Mouse (Mus musculus) spleen, adult 2 months (tissue): ENCODE results near the gene Glg1. TPM values are rescaled to one million over a fixed set of nuclear protein-coding genes. Genes with fewer than 3 reads are reported as not detected.
"Not testable (repeated sequence)": the region's sequence is repeated elsewhere in the genome, so short reads cannot be mapped to it uniquely, and the experiment has no call there.

Source experiments
- DNase-seq, 2 experiments: peaks; one replicate each; pipeline versions ENCODE4 v3.0.0 to v3.0.0-alpha.2; 2012 to 2021; ENCODE audit warnings: low spot score in 2 of 2, low read depth in 1 of 2
- H3K27ac ChIP-seq: fragments of 200-500 bp; 2 replicates; pipeline ENCODE4 v1.5.1; 2012; ENCODE audit warnings: low read length, inconsistent platforms; ENCODE audit not compliant: insufficient read depth
- H3K27me3 ChIP-seq: fragments of 200-500 bp; 2 replicates; pipeline ENCODE4 v1.6.1; 2012; ENCODE audit warnings: mild to moderate bottlenecking, moderate library complexity, low read length, inconsistent platforms; ENCODE audit not compliant: control insufficient read depth, insufficient read depth
- H3K36me3 ChIP-seq: fragments of 200-500 bp; 2 replicates; pipeline ENCODE4 v1.6.1; 2012; ENCODE audit warnings: mild to moderate bottlenecking, low read length, inconsistent platforms; ENCODE audit not compliant: control insufficient read depth, insufficient read depth
- H3K4me1 ChIP-seq: fragments of 200-500 bp; 2 replicates; pipeline ENCODE4 v1.6.1; 2011; ENCODE audit warnings: inconsistent platforms; ENCODE audit not compliant: control insufficient read depth, insufficient read depth, insufficient read length
- H3K4me3 ChIP-seq: fragments of 200-500 bp; 2 replicates; pipeline ENCODE4 v1.5.1; 2011; ENCODE audit warnings: mild to moderate bottlenecking, inconsistent platforms; ENCODE audit not compliant: insufficient read depth, insufficient read length; ENCODE audit errors: extremely low read depth
- CTCF ChIP-seq: fragments of 200-500 bp; IDR thresholded peaks from 2 replicates; pipeline ENCODE4 v1.5.1; 2011; ENCODE audit warnings: mild to moderate bottlenecking, inconsistent platforms; ENCODE audit not compliant: insufficient read depth, insufficient read length, insufficient replicate concordance; ENCODE audit errors: extremely low read depth
- POLR2A ChIP-seq: fragments of 200-500 bp; IDR thresholded peaks from 2 replicates; pipeline ENCODE4 v1.6.1; 2011; ENCODE audit warnings: low read depth, low read length, inconsistent platforms
- WGBS: fragments of 180-500 bp; shearing (Covaris S2); methylation state at CpG from one replicate; pipeline ENCODE4 v1.1.7; 2018; 5-methylcytosine and 5-hydroxymethylcytosine counted together
- polyA plus RNA-seq: library from polyadenylated mRNA; depleted of rRNA; stranded (reverse); fragments of >200 nt; gene quantifications from 2 replicates; pipeline ENCODE4 v1.2.3, GENCODE M21; 2012

Gene Glg1
- polyA plus RNA-seq, 1 experiment: 22.6 TPM

DNA sequence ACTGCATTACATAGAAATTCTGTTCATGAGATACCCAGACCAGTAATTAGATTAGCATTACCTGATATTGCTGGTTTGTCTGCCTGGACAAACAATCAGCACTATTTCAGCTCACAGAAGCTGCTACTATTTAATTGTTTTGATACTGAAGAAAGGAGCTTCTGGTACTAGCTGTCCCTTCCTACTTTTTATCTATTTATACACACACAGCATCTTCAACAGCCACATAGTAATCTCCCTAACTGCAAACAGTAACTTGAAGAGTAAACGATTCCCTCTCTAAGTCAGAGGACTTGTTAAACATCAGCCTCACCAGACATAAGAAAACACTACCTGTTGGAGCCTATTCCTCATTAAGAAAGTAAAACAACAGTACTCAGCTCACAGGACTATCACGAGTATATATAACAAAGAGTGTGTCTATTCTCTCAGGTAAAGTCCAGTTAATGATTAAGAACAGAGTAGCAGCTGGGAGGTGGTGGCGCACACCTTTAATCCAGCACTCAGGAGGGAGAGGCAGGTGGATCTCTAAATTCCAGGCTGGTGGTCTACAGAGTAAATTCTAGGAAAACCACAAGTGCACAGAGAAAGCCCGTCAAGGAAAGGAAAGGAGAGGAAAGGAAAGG lies 6.4 kb downstream of the Glg1 start:
- 84% methylated on average over 4 of the region's 4 CpGs for WGBS
- Histone ChIP-seq H3K4me1 (no peaks in the 10 kb centered on the region), H3K27me3 (no peaks in the 10 kb centered on the region), H3K36me3 (no peaks in the 10 kb centered on the region), H3K27ac (no peak overlapping the region), H3K4me3 (no peak overlapping the region)
- TF ChIP-seq CTCF (no peak), POLR2A (no peak)
- no peak for DNase-seq

DNA sequence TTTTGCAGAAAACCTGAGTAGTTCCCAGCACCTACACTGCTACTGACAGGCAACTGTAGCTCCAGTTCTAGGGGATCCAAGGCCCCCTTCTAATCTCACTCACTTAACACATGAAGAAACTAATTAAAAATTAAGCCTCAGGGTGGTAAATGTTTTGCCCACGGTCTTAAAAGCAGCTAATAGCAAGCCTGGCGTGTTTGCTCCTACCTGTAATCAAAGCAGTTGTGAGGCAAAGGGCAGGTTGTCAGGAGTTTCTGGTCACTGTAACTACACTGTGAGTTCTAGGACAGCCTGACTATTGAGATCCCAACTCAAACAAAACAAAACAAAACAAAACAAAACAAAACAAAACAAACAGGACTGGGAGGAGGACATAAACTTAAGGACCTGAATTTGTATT lies 8.9 kb downstream of the Glg1 start:
- no peak overlapping the region for H3K4me3 ChIP-seq
- H3K27ac ChIP-seq: no peak overlapping the region
- H3K4me1 ChIP-seq: no peaks in the 10 kb centered on the region; the same call in 1 of the 2 replicates
- H3K36me3 ChIP-seq: no peaks in the 10 kb centered on the region
- no peak for TF ChIP-seq CTCF
- no peak for TF ChIP-seq POLR2A
- DNase-seq: no peak
- WGBS: 88% methylated on average over 2 of the region's 2 CpGs
- H3K27me3 ChIP-seq: no peaks in the 10 kb centered on the region

DNA sequence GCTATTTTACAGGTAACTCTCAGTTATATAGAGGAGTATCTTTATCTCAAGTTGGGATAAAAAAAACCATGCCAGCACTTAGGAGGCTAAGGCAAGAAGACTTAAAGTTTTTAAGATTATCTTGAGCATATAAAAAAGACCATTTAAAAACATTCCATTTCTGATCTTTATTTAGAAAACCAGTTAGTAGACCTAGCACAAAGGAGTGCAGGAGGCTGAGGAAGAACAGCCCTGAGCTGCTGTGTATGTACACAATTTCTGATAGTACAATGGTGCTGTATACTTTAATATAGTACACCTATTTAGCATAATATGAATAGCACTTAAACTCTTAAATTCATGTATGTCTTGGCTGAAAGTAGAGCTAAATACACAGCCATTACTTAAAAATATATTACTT lies 10.9 kb downstream of the Glg1 start:
- TF ChIP-seq POLR2A: no peak
- no peak for TF ChIP-seq CTCF
- no peak overlapping the region for H3K27ac ChIP-seq
- DNase-seq: no peak
- H3K36me3 ChIP-seq: no peaks in the 10 kb centered on the region
- H3K4me3 ChIP-seq: no peak overlapping the region
- no peaks in the 10 kb centered on the region for H3K27me3 ChIP-seq
- no peaks in the 10 kb centered on the region; the same call in 1 of the 2 replicates for H3K4me1 ChIP-seq

GRCm38 (mm10) chr8:111246864-111247263 lies 12.2 kb downstream of the Glg1 start:
- H3K4me1 ChIP-seq, H3K27me3 ChIP-seq, H3K27ac ChIP-seq, DNase-seq, H3K36me3 ChIP-seq, H3K4me3 ChIP-seq: not testable (repeated sequence)
- WGBS: 94% methylated on average over 1 of the region's 1 CpGs

DNA sequence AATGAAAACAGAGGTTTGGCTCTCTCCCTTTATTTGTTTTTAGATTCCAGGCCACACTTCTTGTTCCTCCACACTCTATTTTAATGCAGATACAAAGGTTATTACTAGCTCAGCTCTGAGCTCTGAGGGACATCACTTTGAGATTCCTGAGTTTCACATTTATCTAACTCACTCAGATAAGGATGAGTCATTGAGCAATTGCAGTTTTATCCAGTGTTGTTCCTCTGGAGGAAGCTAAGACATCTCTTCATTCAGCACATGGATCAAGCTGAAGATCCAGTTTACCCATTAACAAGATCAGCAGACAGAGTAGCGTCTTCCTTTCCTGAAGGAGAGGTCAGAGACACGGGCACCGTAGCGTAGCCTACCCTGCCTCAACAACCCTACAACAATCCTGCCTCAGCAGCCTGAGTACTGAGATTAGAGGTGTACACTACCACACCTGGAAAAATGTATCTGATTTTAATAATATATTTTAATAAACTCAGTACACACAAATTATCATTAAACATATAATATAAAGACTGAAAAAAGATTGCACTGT lies 12.7 kb downstream of the Glg1 start:
- no peak overlapping the region for H3K27ac ChIP-seq
- H3K4me1 ChIP-seq: no peaks in the 10 kb centered on the region; the same call in 1 of the 2 replicates
- H3K4me3 ChIP-seq: no peak overlapping the region
- no peak for DNase-seq
- H3K36me3 ChIP-seq: no peaks in the 10 kb centered on the region
- WGBS: 90% methylated on average over 4 of the region's 4 CpGs
- TF ChIP-seq CTCF: no peak
- TF ChIP-seq POLR2A: no peak
- no peaks in the 10 kb centered on the region for H3K27me3 ChIP-seq

DNA sequence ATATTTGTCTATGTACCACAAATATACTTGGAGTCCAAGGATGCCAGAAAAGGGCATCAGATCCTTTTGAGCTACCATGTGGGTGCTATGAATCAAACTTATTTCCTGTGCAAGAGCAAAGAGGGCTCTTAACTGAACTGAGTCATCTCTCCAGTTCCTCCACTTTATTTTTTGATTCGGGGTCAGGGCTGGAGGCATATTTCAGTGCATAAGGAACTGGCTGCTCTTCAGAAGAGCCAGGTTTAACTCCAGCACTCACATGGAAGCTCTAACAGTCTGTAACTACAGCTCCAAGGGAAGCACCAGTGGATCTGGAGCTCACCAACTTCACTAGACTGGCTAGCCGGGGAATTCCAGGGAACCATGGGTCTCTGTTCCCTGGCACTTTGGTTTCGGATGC lies 21.7 kb downstream of the Glg1 start:
- Histone ChIP-seq H3K27me3 (no peaks in the 10 kb centered on the region), H3K4me1 (peaks cover 3% of the 10 kb centered on the region; the same call in 1 of the 2 replicates), H3K27ac (no peak overlapping the region), H3K4me3 (no peak overlapping the region), H3K36me3 (no peaks in the 10 kb centered on the region)
- TF ChIP-seq CTCF (no peak), POLR2A (no peak)
- 60% methylated on average over 3 of the region's 3 CpGs for WGBS
- DNase-seq: no peak

- H3K4me3 ChIP-seq: no peak overlapping the region
- H3K36me3 ChIP-seq: no peaks in the 10 kb centered on the region
- H3K4me1 ChIP-seq: peaks cover 3% of the 10 kb centered on the region; the same call in 1 of the 2 replicates
- DNase-seq: no peak
- no peaks in the 10 kb centered on the region for H3K27me3 ChIP-seq
- 80% methylated on average over 2 of the region's 2 CpGs for WGBS
- no peak overlapping the region for H3K27ac ChIP-seq
- TF ChIP-seq CTCF: no peak
- no peak for TF ChIP-seq POLR2A
Measured at GRCm38 (mm10) chr8:111233730-111234129, 25.3 kb downstream of the Glg1 start.
